Mouse (Mus musculus) adipose tissue, adult 10 weeks (tissue): Measurements from ENCODE around the gene Lypd6. TPM values are rescaled to one million over a fixed set of nuclear protein-coding genes. Genes with fewer than 3 reads are reported as not detected.

Experiments used
- polyA plus RNA-seq: library from polyadenylated mRNA; stranded (reverse); fragments of 350-450 nt; fragmentation: Illumina TruSeq; extraction: RNeasy Lipid Tissue Mini Kit (QIAGEN cat#74804); gene quantifications from one replicate; pipeline ENCODE4 v1.2.3, GENCODE M21; 2014; ENCODE audit warnings: low read depth, low replicate concordance

Gene Lypd6
- polyA plus RNA-seq: 1.9 TPM

DNA sequence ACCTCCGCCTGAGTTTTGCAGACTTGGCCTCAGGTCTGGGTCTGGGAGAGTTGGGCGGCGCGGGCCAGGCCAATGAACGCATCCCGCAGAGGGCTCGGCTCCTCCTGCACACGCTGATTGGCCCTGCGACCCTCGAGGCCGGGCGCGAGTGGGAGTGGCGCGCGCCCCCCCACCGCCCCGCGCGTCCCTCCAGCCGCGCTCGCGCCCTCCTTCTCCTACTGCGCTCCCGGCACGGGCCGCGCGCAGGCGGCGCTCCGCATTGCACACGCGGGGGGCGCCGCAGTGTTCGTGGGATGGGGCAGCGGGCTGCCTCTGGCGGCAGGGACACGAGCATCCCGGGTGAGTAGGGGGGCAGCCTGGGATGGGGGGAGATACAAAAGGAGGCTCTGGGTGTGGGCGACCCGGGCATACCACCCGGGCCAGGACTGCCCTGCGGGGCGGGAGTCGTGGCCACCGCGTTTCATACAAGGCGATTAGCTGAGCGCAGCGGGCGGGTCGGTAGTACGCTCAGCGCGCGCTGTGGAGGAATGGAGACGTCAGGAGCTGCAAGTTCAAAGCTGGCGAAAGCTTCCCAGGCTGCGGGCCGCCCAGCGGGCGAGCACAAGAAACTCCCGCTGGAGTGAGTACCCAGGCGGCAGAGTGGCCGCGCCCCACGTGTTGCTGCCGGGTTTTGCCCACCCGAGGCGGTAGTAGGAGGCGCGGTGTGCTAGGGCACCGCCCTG is at the start of gene Lypd6:
Gene Lypd6 (plus strand): TSS at position 184 of the 722 bp plus-strand sequence.

Other genes starting within 250 kb of the Lypd6 start
- 76.6 TPM for gene Mmadhc, start 230.4 kb downstream of the Lypd6 start, polyA plus RNA-seq